Mouse (Mus musculus): ENCODE measurements around the gene Tbc1d13. TPM values are rescaled to one million over a fixed set of nuclear protein-coding genes. Genes with fewer than 3 reads are reported as not detected.
A peak's percentile ranks its signal among the peaks of the same experiment; 100 is the strongest.
"Not testable (repeated sequence)": the region's sequence is repeated elsewhere in the genome, so short reads cannot be mapped to it uniquely, and the experiment has no call there.

Gene Tbc1d13
- total RNA-seq, 2 experiments from 2014 or later = 11.7 to 12.0 TPM

DNA sequence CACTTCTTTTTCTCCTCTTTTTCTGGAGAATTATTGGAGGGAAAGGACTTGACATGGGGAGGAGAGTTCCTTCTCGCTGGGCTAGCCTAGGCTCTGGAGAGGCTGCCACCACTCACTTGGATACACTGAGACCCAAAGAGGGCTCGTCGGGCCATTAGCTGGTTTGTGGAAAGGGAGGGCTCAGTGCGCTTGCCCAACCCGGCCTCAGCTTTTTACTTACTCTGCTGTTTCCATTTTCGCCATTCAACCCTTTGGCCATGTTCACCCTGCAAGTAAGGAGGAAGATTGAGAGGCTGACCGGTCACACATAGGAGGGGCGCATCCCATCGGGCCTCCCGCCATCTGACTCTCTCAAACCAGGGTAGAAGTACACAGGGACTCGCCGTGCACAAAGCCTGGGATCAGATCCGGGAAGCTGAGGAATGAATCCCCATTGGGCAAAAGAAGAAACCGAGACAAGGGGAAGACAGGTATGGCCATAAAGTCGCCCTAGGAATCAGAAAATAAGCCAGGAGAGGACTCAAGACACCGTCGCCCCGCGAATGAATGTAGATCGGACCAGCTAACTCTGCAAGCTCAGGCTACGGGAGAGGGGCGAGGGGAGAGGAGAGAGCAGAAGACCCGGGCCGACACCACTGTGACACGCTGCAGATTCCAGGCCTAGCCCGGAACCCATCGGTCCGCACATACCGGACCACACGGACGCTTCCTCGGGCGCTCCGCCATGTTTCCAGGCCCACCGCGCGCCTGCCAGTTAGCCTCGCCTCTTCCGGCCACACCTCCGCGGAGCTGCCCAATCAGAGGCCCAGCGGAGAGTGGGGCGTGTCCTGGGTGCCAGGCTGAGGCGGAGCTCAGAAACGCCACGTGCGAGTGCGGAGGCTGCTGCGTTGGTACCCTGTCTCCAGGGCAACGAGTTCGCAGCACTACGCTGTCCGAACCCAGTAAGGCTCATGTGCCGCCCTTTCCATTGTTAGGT lies 44.4 kb downstream of the Tbc1d13 start, which contains the start of gene Spout1:
Gene Spout1, minus strand, starts transcription at position 760 of the 976 bp plus-strand sequence.
- peak; percentile 95 for DNase-seq (ENCODE audit: low spot score)

DNA sequence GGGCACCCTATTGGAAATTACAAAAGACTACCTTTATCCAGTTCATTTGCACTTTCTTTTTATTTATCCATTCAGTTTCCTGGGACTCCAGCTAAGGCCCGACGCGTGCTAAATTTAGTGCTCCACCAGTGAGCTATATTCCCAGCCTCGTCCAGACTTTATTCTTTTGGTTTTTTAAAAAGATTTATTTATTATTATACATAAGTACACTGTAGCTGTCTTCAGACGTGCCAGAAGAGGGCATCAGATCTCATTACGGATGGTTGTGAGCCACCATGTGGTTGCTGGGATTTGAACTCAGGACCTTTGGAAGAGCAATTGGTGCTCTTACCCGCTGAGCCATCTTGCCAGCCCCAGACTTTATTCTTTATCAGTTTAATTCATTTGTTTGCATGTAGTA lies 45.2 kb downstream of the Tbc1d13 start:
- not testable (repeated sequence) for DNase-seq (ENCODE audit: low spot score)

DNA sequence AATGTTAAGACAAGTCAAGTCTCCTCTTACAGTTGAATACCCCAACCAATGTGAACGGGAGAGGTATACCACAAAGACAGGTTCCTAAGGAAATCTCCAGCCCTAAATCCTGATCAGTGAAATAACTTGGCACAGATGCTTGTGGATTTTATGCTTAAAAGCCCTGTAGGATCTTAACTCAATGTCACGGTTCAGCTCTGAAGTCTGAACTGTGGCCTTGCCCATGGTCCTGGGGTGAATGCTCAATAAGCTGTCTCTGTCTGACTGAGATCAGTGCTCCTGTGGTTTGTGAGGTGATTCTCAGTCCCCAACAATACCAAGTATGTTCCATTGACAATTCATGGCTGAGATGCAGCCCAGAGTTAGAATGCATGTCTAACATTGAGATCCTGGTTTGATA lies 48.9 kb downstream of the Tbc1d13 start:
- no peak for DNase-seq (ENCODE audit: low spot score)

DNA sequence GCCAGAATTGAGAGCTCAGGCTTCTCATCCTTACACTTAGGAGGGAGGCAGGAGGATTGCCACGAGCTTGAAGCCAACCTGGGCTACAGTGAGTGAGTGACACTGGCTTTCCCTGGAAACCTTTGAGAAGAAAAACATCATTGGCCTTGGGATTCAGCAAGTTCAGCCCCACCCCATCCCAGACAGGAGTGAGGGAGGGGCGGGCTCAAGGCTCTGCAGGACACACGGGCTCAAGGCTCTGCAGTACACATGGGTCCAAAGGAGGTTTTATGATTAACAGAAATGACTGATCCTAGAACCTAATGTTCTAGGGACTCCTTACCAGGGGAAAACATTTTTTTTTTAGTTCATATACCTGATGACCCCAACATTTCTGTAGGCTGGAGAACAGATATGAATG lies 50.2 kb downstream of the Tbc1d13 start:
- DNase-seq (ENCODE audit: low spot score) = no peak

DNA sequence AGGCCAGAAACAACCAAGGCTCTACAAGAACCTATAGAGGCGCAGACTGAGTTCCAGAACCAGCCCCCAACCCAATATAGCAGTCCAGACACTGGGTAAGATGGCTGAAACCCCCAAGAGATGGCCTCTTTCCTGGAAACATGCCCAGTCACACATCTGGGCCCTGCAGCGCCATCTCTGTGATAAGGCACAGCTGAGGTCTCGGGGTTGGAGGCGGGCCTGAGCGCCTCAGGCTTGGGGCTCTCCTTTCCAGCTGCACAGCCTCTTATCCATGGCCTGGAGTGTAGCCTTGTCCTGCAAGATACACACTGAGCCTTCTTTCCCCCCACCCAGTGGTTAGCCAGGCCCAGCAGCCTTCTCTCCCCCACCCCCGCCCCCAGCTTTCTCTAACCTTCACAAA lies 51.7 kb downstream of the Tbc1d13 start:
- no peak for DNase-seq (ENCODE audit: low spot score)

DNA sequence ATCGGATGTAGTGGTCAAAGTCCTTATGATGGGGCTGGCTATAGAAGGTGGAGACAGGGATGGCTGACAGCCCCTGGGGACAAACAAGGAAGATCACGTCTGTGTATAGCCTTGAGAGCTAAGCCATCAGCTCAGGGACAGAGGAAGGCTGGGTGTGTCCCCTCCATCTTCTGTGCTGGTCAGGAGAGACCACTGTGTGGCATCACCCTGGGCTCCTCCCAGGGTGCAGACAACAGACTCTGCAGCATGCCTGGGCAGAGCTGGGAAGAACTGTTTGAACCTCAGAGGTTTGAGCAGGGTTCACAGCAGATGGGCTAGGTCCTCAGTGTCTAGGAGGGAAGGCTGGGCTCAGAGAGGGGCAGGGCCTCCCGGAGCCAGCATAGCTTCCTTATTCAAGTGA lies 52.1 kb downstream of the Tbc1d13 start:
- no peak for DNase-seq (ENCODE audit: low spot score)

DNA sequence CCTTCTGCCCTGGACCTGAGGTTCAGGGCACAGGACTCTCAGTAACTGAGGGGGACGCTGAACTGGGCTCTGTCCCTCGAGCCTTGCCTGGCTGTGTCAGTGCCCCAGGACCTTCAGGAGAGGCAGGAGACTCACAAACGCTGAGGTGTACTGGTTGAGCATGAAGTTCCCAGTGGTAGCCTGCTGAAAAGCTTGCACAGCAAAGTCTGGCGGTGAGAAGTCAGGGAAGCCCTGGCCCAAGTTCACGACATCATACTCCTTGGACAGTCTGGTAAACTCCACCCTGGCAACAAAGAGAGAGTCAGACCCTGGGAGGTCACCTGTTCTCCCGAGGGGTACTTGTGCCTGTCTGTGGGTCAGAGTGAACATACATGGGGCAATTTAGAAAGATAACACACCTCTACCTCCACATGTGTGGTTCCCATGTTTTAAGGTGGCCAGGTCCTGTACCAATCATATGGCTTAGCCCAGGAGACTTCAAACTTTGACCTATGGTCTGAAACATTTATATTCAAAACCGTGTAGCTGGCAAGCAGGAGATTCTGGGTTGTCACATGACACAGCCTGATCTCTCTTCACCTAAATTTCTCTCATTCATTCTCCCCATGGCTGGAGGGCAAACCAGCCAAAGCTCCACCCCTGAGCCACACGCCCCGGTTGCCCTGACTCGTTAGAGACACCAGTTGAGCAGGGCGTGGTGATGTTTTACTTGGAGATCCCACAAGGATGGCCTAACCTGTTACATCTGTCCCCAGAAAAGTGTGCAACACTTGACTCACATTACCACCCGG lies 58.4 kb downstream of the Tbc1d13 start:
- no peak for DNase-seq (ENCODE audit: low spot score)

DNA sequence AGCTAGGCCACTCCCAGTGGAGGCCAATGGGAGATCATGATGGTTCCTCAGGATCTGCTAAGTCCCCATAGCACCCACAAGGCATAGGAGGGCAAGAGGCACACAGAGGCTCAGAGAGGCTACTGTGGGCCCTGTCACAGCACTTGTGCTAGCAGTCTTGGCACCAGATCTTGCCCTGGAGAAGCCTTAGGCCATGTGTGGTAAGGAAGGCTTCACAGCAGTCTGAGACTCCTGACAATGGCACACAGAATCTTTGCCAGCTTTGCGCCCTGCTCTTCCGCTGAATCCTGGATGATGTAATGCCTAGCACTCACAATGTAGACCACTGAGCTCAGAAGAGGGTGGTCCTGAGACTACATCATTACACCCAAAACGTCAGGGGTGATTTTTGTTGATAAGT lies 61.1 kb downstream of the Tbc1d13 start:
- no peak for DNase-seq (ENCODE audit: low spot score)

DNA sequence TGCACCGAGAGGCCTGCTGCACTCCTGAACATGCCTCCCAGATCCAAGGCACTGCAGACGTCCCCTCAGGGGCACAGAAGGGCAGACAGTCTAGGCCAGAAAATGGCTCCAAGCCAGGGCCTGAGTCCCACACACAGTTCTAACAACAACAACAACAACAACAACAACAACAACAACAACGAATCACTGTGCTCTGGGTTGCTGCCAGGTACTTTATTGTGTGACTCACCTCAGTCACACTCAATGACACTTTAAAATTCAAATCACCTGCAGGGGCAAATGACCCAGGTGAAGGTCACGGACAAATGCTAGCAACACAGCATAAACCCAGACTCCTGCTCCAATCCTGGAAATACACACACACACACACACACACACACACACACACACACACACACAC lies 64.5 kb downstream of the Tbc1d13 start:
- DNase-seq (ENCODE audit: low spot score) = no peak

DNA sequence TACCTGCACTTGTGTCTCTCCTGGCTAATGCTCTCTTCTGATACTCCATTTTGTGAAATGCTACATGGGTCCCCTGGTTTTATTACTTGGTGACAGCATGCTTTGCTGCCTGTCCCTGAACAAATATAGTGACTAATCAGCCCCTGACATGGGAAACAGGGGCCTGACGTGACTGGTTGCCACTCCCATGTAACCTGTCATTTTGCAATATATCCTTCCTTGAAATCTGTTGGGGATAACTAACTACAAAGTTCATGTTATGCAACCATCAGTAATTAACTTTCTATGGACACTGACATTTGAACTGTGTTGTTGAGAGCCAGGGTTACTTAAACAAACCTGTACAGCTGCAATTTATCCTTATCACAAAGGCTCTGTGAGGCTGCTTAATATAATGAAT lies 66.4 kb downstream of the Tbc1d13 start:
- DNase-seq (ENCODE audit: low spot score) = no peak

DNA sequence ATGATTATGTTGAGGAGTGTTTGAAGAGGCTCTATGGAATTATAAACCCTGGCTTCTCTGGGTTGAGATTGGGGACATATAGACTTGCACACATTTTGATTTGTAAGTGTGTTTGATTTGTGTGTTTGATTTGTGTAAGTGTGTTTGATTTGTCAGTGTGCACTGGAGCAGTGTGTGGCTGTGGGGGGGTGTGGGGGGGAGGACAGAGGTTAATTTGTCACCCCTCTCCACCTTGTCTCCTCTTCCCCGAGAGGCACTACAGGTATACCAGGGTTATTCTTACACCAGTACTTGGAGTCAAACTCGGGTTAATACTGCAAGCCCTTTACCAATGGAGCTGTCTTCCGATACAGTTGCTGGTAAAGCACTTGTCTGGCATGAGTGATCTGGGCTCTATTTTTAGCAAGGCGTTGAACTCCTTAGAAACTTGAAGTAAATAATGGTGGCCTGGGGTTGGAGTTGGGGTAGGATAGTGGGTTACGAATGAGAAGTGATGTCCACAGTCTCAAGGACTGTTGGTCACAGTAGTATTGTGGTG lies 66.9 kb downstream of the Tbc1d13 start:
- DNase-seq (ENCODE audit: low spot score) = no peak

Other genes with a start within 250 kb of the Tbc1d13 start
- gene Odf2, start 244.5 kb upstream of the Tbc1d13 start, total RNA-seq (2021) = 10 to 100 TPM; 10.4 to 11.9 TPM
- gene Gle1, start 198.3 kb upstream of the Tbc1d13 start, total RNA-seq (2021) = 10 to 100 TPM; 23.1 to 23.9 TPM
- 10 to 100 TPM; 32.7 to 43.1 TPM for gene Sptan1, start 168.2 kb upstream of the Tbc1d13 start, total RNA-seq (2021)
- gene Wdr34, start 84.9 kb upstream of the Tbc1d13 start, total RNA-seq (2021) = 1 to 10 TPM; 3.6 to 4.3 TPM
- gene Set, start 76.4 kb upstream of the Tbc1d13 start, total RNA-seq (2021) = 100 to 1,000 TPM in 1 of 2 experiments, 10 to 100 TPM in 1; 87.1 to 104 TPM
- 1 to 10 TPM; 2.5 to 3.9 TPM for gene Pkn3, start 56.1 kb upstream of the Tbc1d13 start, total RNA-seq (2021)
- gene Zdhhc12, start 40.1 kb upstream of the Tbc1d13 start, total RNA-seq (2021) = 1 to 10 TPM; 2.1 to 2.8 TPM
- 10 to 100 TPM; 23.5 to 24.1 TPM for gene Zer1, start 9.2 kb upstream of the Tbc1d13 start, total RNA-seq (2021)
- gene Endog, start 37.7 kb downstream of the Tbc1d13 start, total RNA-seq (2021) = 10 to 100 TPM; 50.1 to 52.0 TPM
- 1 to 10 TPM; 4.2 to 4.7 TPM for gene Spout1, start 44.7 kb downstream of the Tbc1d13 start, total RNA-seq (2021)
- 10 to 100 TPM; 25.3 to 26.9 TPM for gene Kyat1, start 72.1 kb downstream of the Tbc1d13 start, total RNA-seq (2021)
- 10 to 100 TPM; 24.5 to 28.4 TPM for gene Lrrc8a, start 104.0 kb downstream of the Tbc1d13 start, total RNA-seq (2021)
- gene Gm28035, start 106.8 kb downstream of the Tbc1d13 start, total RNA-seq (2021) = 1 to 10 TPM in 1 of 2 experiments, under 1 TPM in 1; 0.55 to 1.2 TPM
- gene Phyhd1, start 132.5 kb downstream of the Tbc1d13 start, total RNA-seq (2021) = 10 to 100 TPM; 10.4 to 18.7 TPM
- gene Gm28038, start 147.3 kb downstream of the Tbc1d13 start, total RNA-seq (2021) = 1 to 10 TPM in 1 of 2 experiments, not detected in 1; 1.1 TPM
- 10 to 100 TPM; 20.9 to 22.4 TPM for gene Dolk, start 152.6 kb downstream of the Tbc1d13 start, total RNA-seq (2021)
- gene Nup188, start 152.7 kb downstream of the Tbc1d13 start, total RNA-seq (2021) = 1 to 10 TPM; 6.8 to 7.8 TPM
- gene Sh3glb2, start 225.6 kb downstream of the Tbc1d13 start, total RNA-seq (2021) = 10 to 100 TPM; 15.7 to 17.5 TPM
- 10 to 100 TPM; 24.8 to 31.0 TPM for gene Miga2, start 230.5 kb downstream of the Tbc1d13 start, total RNA-seq (2021)

Measured in gastrocnemius, adult 18-20 months (tissue).